Comparison of ENCODE assay signal across 19 mouse cellular contexts in the genomic region with DNA sequence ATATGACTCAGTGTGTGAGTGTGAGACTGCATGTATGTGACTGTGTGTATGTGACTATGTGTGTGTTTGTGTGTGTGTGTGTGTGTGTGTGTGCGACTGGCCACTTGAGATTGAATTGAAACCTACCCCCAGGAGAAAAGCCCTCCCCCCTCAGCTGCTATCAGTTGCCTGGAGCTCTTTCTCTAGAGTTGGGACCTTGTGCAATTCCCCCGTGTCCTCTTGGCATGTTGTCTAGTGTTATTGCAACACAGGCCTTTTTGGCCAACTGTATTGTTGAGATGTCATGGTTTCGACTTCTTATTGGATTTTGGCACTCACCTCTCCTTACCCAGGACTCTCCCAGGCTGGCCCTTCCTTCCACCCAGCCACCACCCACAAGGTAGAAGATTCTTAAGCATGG. TPM values are rescaled to one million over a fixed set of nuclear protein-coding genes. Genes with fewer than 3 reads are reported as not detected.
A peak's percentile ranks its signal among the peaks of the same experiment; 100 is the strongest.
DNase-seq lines count a peak whose midpoint lies in the region; ATAC-seq and TF ChIP-seq lines count a peak whose summit lies in the region.
"Had no signal": no experiment of that assay in that cellular context is flagged by ENCODE, and none has a peak within 500 bp of the region (broad histone marks: within the 10 kb centered on the region; RNA-seq: fewer than 3 reads in every experiment).

No protein-coding gene starts in this region.

- TF ChIP-seq POLR2A in heart, adult 2 months (IDR thresholded peaks at IDR 0.05; ENCODE audit: insufficient read depth, low read depth, low read length): no peak

- intact Hi-C loops in heart, adult 2 months (cut with DNase I): no loop called here

- no peaks in the 10 kb centered on the region; the same call in 1 of the 2 replicates for H3K79me2 ChIP-seq in heart, adult 2 months (replicated peaks; ENCODE audit: control insufficient read depth, insufficient read depth, low read length)

- TF ChIP-seq EP300 in heart, adult 2 months (IDR thresholded peaks at IDR 0.05; ENCODE audit: insufficient read depth, low read depth, low read length): no peak

- peak; percentile 35 to 46 for DNase-seq in heart, adult 2 months
- no peak for DNase-seq in heart, embryonic 10.5 days (ENCODE audit: low spot score)
- peak; percentile 46 for DNase-seq in fat pad, adult 2 months (ENCODE audit: extremely low read depth, low read depth, low spot score)
- DNase-seq in heart, postnatal 4 days: peak; percentile 14
- DNase-seq in skeletal muscle tissue, adult 2 months (ENCODE audit: low read depth, low spot score): peak; percentile 59
- no peak for DNase-seq in cerebellum, postnatal 14 days
- DNase-seq in spleen, postnatal 14 days (ENCODE audit: low spot score in 2 of 2): no peak
- DNase-seq: cerebellum, adult 8-10 months; kidney, adult 9 months; right cerebral cortex, postnatal 25 days; thymus, postnatal 36 days had no signal

- 44% methylated on average over 3 of the region's 3 CpGs for WGBS in heart, adult 2 months
- 85% methylated on average over 3 of the region's 3 CpGs for WGBS in heart, embryonic 10.5 days

- H3K27me3 ChIP-seq in heart, adult 2 months (ENCODE audit: control insufficient read depth, insufficient read depth, low read length): 0 out of 2 replicates have a peak, but pooled peaks cover 1% of the 10 kb centered on the region
- no peaks in the 10 kb centered on the region for H3K27me3 ChIP-seq in heart, embryonic 10.5 days (ENCODE audit: insufficient read depth, poor library complexity, severe bottlenecking)
- H3K27me3 ChIP-seq: limb, embryonic 15.5 days had no signal

- H3K4me1 ChIP-seq in heart, adult 2 months (ENCODE audit: control insufficient read depth, insufficient read depth, low read length): peaks cover 11% of the 10 kb centered on the region
- peaks cover 12% of the 10 kb centered on the region for H3K4me1 ChIP-seq in heart, embryonic 10.5 days

- H3K9me3 ChIP-seq in heart, embryonic 10.5 days: no peaks in the 10 kb centered on the region
- H3K9me3 ChIP-seq: limb, embryonic 15.5 days had no signal

- no peak overlapping the region for H3K9ac ChIP-seq in heart, adult 2 months (ENCODE audit: low read depth, low read length)
- H3K9ac ChIP-seq: hindbrain, embryonic 14.5 days; limb, embryonic 15.5 days had no signal

- TF ChIP-seq CTCF in heart, adult 2 months (IDR thresholded peaks at IDR 0.05): no peak

- no peak for ATAC-seq in cerebellum, adult (ENCODE audit: insufficient number of reproducible peaks, low FRiP score, low TSS enrichment)

- no peak overlapping the region for H3K27ac ChIP-seq in heart, adult 2 months
- H3K27ac ChIP-seq in heart, embryonic 10.5 days: no peak overlapping the region
- H3K27ac ChIP-seq: hindbrain, embryonic 14.5 days; limb, embryonic 15.5 days had no signal

- no peak overlapping the region for H3K4me3 ChIP-seq in heart, adult 2 months
- H3K4me3 ChIP-seq in heart, embryonic 10.5 days: no peak overlapping the region
- H3K4me3 ChIP-seq: limb, embryonic 15.5 days had no signal

- H3K36me3 ChIP-seq in heart, adult 2 months (ENCODE audit: control insufficient read depth, insufficient read depth, low read length): peaks cover 5% of the 10 kb centered on the region
- peaks cover 10% of the 10 kb centered on the region for H3K36me3 ChIP-seq in heart, embryonic 10.5 days

RNA-seq across cellular contexts. Expression of a gene that starts 21.0 kb away (rescaled TPM):
- total RNA-seq in heart, adult 2 months (2021): not detected
- not detected in 2 replicates for polyA plus RNA-seq in heart, adult 2 months (2012; rRNA removed)
- not detected in 2 replicates for polyA plus RNA-seq in heart, embryonic 10.5 days (2016; fragmentation: Nextera tagmentation; extraction: Ambion mirVana)
- total RNA-seq in heart, postnatal 4 days (2021): not detected
- total RNA-seq: gastrocnemius, adult 8-10 months; layer of hippocampus, adult 18-20 months; left cerebral cortex, adult 8-10 months had no signal
- polyA plus RNA-seq: embryonic facial prominence, embryonic 11.5 days; forebrain, embryonic 11.5 days; hindbrain, embryonic 14.5 days; limb, embryonic 15.5 days had no signal

RNA-seq across cellular contexts. Expression of a gene that starts 35.2 kb away (rescaled TPM):
- total RNA-seq in heart, adult 2 months (2021): 1 to 10 TPM; 4.8 TPM
- 4.4 and 6.2 TPM in 2 replicates for polyA plus RNA-seq in heart, adult 2 months (2012; rRNA removed)
- polyA plus RNA-seq in heart, embryonic 10.5 days (2016; fragmentation: Nextera tagmentation; extraction: Ambion mirVana): 12.2 and 15.4 TPM in 2 replicates
- 10 to 100 TPM; 14.4 to 14.6 TPM for total RNA-seq in heart, postnatal 4 days (2021)

Comparison
In these comparisons a context has a peak if more than half of its experiments do, and no peak if none do; other contexts are left out.
1. DNase-seq: peak in heart, adult 2 months (2 of 2), fat pad, adult 2 months (single experiment), heart, postnatal 4 days (single experiment) and skeletal muscle tissue, adult 2 months (single experiment); none in heart, embryonic 10.5 days (single experiment), cerebellum, postnatal 14 days (0 of 2) and spleen, postnatal 14 days (0 of 2).